Mouse (Mus musculus) cerebellum, adult 18-20 months (tissue): ENCODE measurements around the gene Shq1.
A peak's percentile ranks its signal among the peaks of the same experiment; 100 is the strongest.

ENCODE experiments used
- DNase-seq, 2 experiments: peaks; one replicate each; pipeline ENCODE4 v3.0.0; 2021

Gene Shq1

DNA sequence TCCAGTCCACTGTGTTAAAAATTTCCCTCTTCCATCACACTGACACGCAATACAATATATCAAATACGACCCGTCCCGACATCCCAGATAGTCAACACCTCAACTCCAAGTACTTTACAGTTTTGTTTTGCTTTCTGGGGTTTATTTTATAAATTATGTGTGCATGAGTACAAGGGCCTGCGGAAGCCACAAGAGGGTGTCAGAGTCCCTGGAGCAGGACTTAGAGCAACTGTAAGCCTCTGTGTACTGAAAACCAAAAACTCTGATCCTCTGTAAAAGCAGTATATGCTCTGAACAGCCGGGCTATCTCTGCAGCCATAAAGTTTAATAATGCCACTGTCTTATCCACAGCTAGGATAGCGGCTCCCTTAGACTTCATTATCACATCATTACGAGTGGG, 3.3 kb downstream of the Shq1 start:
- no peak for DNase-seq

DNA sequence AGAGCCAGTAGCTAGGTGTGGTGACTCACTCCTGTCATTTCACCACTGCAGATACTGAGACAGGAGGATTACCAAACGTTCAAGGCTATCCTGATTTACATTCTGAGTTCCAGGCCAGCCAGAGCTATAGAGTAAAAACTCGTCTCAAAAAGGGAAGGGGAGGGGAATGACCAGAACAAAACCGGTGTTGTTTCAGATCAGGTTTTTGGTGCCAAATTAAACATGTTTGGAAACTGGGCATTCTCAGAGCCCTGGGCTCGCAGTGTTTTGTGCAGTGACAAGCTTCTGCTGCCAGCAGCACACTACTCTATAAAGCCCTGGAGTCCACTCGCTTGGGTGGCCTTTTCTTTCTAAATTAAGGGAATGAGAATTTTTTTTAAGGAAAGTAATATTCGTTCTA, 8.7 kb downstream of the Shq1 start:
- DNase-seq = no peak

DNA sequence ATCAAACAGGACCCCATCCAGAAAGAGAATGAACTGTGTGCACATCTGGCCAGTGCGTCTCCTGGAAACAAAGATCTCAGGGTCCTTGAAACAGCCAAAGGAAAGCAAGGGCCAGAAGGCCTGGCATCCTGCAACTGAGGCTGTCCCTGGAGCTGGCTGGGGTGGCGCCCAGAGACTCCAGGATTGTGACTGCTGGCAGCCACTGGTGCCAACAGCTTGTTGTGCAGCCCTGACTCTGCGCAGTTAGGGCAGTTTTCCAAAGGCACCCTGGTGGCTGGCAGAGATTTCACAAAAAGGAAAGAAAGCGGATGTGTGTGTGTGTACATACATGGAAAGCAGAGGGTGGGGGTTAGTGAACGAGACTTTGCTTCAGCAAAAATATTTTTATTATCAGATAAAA, 10.6 kb downstream of the Shq1 start:
- DNase-seq = peak; percentile 69 to 74

DNA sequence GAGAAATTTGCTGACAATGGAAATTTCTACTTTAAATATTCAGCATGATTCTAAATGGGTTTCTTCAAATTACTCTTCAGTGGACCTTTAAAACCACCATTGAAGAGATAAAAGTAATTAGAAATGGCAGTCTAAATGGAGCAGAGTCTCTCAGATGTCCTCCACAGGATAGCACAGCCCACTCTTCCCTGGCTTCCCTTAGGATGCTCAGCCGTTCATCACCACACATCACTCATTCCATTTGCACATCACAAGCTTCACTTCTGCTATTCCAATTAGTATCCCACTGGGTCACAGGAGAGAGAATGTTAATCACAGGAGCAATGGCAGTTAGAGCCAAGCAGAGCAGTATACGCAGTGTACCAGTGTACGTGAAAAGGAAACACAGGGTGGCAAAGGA, 18.4 kb downstream of the Shq1 start:
- no peak for DNase-seq

DNA sequence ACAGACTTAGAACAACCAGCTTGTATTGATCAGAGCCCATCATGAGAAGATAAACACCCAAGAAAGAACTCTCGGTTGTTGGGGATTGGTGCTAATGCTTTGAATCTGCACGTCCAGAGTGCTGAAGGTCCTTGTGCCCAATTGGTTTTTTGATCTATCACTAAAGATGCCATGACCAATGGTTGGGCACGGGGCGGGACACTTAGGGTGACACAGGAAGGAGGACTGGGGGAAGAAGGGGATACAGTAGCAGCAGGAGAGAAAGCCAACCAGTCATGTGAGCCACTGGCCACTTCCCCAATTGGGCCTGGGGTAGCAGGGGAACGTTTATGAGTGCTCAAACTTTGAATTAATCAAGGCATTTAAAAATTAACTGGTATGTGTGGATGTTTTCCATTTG, 23.8 kb downstream of the Shq1 start:
- DNase-seq = no peak

DNA sequence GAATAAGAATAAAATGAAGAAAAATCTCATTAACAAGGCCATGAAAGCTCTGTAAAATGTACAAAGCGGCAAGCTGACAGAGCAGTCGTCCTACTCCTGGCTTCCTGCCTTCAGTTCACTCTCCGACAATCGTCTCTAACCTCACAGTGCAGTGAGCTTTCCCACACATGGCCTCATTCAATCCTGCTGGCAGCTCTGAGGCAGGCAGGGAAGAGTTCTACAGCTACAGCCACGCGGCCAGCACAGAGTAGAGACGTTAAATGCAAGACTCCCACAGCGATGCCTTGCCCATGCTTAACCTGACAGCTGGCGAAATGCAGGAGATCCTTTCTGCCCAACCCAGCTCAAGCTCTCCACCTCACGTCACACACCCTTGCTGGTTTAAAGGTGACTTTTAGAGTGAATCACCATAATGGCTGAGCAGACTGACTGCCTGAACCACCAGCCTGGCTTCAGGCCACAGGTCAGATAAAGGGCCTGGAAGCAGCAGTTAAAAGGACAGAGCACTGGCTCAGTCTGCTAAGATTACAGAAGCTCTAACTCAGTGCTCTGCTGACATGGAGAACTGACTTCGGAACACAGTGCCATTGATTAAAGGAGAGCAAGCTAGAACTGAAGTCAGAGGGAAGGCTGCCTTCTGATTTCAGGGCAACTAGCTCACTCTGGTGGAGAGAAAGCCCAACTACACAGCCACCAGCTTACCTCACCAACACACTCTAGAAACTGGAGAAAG, 25.3 kb downstream of the Shq1 start:
- peak; percentile 29 to 35 for DNase-seq

DNA sequence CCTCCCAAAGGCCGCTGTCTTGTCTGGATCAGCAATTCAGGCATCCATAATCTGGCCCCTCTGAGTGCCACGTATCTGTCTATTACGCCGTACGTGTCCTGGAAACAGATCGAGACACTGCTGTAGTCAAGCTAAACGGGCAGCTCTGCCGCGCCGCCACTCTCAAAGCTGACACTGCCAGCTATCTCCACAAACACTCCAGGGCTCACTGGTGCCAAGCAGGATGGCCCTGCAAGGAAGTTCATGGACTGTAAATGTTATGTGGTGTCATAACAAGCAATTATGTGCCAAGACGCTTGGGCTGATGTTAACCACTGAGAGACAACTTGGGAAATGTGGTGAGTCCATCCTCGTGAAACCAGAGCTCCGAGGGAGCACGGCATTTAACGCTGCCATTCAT, 26.3 kb downstream of the Shq1 start:
- DNase-seq = no peak

DNA sequence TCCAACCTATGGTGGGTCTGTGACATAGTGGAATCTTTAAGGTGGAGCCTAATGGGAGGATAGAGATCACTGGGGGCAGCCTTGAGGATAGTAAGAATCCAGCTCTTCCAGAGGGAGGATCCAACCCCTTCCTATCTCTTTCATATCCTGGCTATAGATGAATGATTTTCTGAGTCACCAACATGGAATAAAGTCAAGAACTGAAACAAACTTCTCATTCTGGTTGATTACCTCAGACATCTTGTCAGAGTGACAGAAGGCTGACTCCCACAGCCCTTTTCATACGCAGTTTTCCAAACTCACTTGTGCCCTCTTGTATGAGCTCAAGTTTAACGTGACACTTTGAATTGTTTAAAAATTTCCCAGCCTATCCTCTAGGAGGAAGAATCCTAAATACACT, 28.2 kb downstream of the Shq1 start:
- DNase-seq = no peak

DNA sequence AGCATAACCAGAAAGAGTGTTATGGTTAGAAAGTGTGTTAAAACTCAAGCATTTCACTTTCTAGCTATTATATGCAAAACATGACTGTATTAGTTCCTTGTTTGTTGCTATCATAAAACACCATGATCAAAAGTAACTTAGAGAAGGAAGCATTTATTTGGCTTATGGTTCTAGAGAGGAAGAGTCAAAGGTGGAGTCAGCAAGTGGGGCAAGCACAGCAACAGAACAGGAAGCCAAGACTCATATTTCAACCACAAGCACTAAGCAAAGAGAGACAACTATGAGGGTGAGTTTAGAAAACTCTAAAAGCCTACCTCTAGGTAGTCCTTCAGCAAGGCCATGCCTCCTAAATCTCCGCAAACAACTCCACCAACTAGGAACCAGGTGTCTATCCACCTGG, 30.4 kb downstream of the Shq1 start:
- no peak for DNase-seq

DNA sequence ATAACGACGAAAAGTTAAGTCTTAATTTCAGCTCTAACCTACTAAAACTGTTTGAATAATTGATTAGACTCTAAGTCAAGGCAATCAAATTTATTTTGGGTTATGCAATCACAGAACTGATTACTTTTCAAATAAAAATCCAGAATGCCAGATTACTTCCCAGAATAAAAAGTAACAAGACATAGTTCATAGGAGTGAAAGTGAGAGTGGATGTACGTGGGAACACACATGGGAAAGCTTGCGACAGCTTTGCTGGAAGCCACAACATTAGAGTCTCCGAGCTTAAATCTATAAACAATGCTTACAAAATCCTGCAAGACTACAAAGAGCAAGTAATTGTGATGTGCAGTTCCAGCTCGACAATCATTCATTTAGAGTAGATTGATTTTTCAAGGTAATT, 41.9 kb downstream of the Shq1 start:
- no peak for DNase-seq

DNA sequence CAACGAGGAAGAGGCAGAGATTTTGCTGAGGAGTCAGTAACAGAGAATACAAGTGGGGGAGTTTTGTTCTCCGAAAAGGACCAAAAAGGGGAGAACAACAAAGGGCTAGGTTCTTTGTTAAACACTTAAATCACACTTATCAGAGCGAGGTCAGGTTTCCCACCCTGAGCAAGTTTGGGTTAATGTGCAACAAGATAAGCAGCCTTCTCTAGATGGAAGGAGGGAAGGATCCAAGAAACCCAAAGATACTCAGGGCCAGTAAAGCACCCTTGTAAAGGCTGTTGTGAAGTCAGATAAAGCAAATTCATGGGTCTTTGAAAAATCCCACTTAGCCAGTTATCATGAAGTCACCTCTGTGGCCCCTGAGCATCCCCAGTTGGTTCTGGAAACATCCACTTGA, 42.7 kb downstream of the Shq1 start:
- DNase-seq = no peak

DNA sequence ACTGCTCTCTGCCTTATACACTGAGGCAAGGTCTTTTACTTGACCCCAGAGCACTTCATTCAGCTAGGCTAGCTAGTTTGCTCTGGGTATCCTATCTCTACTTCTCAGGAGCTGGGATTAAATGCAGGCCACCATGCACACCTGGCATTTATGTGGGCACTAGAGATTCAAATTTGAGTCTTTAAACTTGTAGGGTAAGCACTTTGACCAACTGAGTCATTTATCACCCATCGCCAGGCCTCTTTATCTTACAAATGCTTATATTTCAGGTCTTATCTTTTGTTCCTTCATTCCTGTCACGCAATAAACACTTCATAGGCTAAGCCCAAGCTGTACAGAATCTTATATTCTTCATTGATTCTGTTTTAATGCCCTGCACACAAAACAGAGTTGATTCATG, 47.0 kb downstream of the Shq1 start:
- no peak for DNase-seq

DNA sequence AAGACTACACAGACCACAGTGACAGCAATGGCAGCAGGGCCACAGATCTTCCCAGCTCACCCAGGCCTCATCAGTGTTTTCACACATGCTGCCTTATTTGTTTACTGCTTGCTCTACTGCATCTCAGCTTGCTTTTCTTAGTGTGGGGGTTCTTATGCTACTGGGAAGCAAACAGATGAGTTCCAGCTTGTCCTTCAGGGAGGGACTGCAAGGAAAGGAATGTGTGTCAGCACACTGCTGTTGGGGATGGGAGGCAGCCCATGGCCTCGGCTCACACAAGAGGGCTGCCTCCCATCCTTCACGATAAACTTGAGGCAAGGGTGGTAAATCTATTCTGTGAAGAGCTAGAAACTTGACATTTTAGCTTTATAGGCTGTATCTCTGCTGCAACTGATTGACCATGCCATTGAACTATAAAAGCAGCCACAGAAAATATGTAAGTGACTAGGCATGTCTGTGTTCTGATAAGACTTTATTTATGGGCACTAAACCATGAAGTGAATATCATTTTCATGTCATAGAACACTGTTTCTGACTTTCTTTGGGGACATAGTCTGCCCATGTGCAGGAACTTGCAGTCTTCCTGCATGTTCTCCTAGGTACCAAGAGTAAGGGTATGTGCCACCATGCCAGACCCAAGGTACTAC, 48.0 kb downstream of the Shq1 start:
- no peak for DNase-seq

DNA sequence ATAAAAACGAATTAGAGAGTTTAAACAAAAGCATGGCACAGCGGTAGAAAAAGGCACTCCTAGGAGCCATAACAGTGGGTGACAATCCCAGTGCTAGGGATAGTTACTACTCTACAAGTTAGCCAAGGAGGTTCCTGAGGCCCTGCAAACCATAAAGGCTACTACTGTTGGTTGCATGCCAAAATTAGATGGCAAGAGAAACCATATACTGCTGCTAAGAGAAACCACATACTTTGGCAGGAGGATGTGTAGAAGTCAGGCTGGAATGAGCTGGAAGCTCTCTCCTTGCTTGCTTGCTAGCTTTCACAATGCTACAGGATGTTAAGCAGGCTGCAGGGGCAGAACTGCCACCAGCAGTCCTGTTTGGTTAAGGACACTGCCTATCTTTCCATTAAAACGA, 50.5 kb downstream of the Shq1 start:
- no peak for DNase-seq

DNA sequence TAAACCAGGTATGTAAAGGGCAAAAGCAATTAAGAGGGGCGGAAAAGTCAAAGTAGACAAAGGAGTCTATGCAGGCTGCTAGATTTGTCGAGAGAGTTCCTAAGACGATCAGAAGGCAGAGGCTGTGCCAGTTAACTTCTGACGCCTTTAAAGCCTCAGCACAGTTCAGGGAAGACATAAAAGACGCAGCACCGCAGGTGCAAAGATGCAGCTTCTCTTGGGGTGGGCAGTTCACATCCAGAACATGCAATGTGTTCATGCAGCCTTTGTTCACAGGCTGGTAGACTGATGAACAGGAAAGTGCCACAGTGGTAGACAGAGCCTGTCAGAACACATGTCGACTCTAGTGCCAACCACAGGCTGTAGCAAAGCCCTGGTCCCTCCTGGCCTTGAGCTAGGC, 51.6 kb downstream of the Shq1 start:
- DNase-seq = no peak

DNA sequence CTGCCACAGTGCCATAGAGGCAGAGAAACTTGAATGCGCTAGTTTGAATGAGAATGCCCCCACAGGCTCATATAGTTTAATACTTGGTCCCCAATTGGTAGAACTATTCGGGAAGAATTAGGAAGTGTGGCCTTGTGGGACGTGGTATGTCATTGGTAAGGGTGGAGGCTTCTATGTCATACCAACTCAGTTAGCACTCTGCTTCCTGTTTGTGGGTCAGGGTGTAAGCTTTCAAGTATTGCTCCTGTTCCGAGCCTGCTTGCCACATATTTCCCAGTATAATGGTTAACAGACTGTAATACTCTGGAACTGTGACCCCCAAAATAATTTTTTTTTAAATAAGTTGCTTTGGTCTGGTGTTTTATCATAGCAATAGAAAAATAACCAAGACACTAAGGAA, 54.8 kb downstream of the Shq1 start:
- DNase-seq = no peak

DNA sequence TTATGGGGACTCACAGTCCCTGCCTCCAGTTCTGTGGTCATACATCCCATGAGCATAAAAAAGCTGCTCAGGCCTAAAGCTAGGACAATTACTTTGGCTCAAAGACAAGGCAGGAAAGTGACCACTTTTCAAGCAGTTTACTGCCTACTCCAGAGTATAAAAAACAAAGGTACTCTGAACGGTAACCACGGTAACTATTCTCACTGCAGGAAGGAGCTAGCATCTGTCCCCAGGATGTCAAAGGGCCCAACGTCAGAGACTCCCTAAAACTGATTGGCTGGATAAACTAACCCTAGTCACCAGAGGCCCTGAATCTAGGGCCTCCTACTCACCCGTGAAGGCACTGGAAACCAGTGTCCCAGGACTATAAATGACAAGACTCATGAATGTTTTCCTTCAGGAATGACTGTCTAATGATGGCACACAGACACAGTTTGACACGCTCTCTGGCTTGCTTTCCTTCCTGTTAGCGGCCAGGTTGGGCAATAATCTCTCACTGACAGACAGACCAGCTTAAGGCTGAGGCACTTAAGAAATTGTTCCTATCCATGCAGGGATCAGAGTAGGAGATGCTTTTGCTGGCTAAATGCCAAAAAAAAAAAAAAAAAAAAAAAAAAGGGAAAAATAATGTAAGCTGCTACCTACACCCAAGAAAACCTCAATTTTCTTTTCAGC, 57.2 kb downstream of the Shq1 start:
- DNase-seq = no peak

DNA sequence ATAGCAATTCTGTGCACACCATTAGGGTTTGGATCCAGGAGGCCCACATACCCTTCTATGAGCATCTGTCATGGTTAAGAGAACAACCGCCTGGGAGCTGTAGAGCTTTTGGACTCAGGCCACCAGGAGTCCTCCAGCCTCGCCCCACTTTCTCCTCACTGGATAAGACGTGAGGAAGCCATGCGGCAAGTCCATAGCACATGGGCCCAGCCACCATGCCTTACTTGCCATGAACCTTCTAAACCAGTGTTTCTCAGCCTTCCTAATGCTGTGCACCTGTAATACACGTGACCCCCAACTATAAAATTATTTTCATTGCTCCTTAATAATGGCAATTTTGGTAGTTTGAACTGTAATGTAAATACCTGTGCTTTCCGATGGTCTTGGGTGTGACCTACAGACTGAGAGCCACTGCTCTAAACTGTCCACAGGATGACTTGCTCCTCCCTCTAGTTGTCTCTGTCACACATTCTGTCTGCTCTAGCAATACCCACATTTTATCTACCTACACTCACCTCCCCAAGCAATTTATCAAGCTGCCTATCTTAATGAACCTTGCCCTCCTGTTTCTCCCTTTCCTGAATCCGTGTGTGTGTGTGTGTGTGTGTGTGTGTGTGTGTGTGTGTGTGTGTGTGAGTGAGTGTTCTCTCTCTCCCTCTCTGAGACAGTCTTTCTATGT, 59.9 kb downstream of the Shq1 start:
- DNase-seq = no peak

DNA sequence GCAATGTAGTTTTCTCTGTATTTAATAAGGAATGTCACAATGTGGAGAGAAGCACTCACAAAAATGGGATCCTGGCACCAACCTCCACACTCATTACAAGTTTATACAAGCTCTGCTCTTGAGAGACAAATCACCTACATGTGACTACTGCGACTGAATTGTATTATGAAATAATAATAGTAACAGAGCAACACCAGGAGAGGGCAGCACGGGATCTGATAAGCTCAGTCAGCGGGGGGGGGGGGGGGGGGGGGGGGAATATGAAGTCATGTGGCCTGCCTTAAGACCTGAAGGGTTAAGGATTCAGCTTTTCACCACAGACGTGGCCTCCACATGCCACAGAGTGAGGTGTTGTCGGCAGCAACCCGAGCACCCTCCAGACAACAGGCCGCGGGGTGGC, 60.8 kb downstream of the Shq1 start:
- no peak for DNase-seq

DNA sequence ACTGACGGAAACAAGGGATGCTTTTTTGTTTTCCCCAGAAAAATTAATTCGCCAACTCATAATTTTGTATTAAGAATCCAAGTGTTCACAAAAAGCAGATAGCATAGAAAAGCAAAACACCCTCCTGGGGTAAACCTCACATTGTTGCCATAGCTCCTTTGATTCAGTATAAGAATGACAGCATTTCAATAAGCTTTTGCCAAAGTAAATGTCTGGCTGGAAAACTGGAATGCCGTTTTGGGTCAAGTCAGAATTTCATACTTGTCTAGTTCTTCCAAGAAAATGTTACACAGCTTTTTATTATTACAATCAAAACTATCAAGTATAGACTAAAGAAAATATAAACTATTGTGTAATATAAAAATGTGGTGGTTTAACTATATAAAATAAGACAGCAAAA, 61.7 kb downstream of the Shq1 start:
- DNase-seq = no peak

DNA sequence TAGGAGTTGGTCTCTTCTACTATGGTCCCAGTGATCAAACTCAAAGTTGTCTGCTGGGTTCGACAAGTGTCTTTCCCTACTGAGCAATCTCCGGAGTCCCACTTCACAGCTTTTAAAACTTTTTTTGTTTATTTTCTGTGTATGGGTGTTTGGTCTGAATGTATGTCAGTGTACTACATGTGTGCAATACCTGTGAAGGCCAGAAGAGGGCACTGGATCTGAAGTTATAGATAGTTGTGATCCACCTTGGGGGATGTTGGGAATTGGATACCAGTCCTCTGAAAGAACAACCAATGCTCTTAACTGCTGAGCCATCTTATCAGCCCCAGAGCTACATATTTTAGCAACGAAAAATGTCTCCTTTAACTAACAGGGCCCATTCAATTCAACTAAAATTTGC, 62.5 kb downstream of the Shq1 start:
- DNase-seq = no peak

DNA sequence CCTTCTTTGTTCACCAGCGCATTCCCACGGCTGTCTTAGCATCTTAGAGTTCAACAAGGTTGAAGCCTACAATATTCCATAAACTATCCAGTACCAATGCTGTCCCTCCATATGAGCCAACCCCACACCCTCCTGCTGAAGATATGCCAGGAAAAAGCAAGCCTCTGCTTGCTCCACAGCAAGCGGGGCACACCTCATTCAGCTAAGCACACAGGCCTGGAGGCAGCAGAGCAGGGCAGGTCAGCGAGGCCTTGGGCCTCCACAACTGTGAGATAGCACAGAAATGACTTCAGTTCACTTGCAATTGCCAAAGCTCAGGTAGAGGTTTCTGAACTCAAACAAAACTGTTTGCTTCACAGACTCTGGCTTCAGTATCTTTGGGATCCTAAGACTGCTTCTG, 64.2 kb downstream of the Shq1 start:
- no peak for DNase-seq

DNA sequence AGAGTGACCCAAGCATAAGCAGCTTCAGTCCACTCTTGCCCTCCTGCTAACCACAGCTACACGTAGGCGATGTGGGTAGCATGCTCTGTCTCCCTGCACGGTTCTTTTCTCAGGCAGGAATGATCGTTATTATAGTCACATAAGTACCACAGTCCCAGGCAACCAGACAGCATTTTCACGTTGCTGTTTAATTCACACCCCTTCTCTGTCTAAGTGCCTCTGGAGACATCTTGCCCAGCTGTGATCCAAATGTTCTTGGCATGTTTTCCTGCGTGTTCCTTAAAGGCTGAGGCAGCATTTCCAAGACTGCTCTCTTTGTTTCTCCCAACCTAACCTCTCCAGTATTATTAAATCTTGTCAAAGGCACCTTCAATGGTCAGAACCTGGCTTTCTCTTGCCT, 67.3 kb downstream of the Shq1 start:
- DNase-seq = no peak

DNA sequence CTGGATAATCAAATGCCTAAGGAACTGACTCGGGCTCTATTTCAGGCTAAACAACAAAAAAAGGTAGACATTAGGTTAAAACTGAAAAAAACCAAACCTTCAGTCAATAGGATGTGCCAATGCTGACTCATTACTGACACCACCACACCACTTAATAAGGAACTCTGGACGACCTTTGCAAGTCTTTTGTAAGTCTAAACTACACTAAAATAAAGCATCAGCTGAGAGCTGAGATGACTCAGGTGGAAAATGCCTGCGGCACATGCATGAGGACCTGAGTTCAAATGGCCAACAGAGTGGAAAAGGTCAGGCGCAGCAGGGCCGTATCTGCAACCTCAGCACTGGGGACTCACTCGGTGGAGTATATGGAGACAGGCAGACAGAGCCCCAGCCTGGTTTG, 69.3 kb downstream of the Shq1 start:
- no peak for DNase-seq
